Mouse (Mus musculus) gastrocnemius, postnatal 25 days (tissue): Measurements from ENCODE around the gene Tspyl2. TPM values are rescaled to one million over a fixed set of nuclear protein-coding genes. Genes with fewer than 3 reads are reported as not detected.
"Not testable (repeated sequence)": the region's sequence is repeated elsewhere in the genome, so short reads cannot be mapped to it uniquely, and the experiment has no call there.

ENCODE experiments used
- DNase-seq: peaks from one replicate; pipeline ENCODE4 v3.0.0; 2022
- long read RNA-seq, 2 experiments: library from polyadenylated mRNA; stranded (forward); transcript quantifications; one replicate each; pipeline ENCODE4 v2.0.0; 2021
- total RNA-seq, 2 experiments: library from RNA; stranded (reverse); gene quantifications; 1 replicate in 1 of 2; 2 replicates in 1 of 2; pipeline ENCODE4 v1.2.3; 2021

Gene Tspyl2
- total RNA-seq = 1 to 10 TPM; 8.2 to 9.3 TPM
- long read RNA-seq, experiment 1, partial matches to known transcripts = 0 of 3 reads
- long read RNA-seq, experiment 1, other reads (novel, unspliced or antisense) = 1 of 3 reads
- long read RNA-seq, experiment 2, partial matches to known transcripts = 3 of 11 reads
- long read RNA-seq, experiment 2, other reads (novel, unspliced or antisense) = 5 of 11 reads

DNA sequence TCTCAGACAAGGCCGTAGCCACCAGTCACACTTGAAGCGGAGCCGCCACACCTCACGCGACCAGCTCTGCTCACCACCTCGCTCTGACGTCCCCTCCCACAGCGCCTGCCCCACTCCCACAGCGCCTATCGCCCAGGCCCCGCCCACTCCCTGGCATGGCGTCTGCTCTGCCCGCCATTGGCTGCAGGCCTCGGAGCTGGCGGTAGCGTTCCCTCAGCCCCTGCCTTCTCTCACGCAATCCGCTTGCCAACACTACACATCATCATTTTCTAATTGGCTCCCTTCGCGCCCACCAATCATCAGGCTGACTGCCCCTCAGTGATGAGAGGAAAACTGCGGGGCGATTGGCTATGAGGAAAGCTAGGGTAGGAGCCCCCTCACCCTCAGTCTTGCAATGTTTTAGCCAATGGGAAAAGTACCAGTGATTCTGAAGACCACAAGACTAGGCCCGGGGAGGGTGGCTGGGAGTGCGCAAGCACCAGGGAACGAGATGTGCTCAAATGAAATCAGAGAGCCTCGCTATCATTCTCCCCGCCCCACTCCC is at the start of gene Tspyl2:
Tspyl2 (minus strand) TSS at position 68 of the 544 bp plus-strand sequence.
- peak; percentile 94 for DNase-seq

DNA sequence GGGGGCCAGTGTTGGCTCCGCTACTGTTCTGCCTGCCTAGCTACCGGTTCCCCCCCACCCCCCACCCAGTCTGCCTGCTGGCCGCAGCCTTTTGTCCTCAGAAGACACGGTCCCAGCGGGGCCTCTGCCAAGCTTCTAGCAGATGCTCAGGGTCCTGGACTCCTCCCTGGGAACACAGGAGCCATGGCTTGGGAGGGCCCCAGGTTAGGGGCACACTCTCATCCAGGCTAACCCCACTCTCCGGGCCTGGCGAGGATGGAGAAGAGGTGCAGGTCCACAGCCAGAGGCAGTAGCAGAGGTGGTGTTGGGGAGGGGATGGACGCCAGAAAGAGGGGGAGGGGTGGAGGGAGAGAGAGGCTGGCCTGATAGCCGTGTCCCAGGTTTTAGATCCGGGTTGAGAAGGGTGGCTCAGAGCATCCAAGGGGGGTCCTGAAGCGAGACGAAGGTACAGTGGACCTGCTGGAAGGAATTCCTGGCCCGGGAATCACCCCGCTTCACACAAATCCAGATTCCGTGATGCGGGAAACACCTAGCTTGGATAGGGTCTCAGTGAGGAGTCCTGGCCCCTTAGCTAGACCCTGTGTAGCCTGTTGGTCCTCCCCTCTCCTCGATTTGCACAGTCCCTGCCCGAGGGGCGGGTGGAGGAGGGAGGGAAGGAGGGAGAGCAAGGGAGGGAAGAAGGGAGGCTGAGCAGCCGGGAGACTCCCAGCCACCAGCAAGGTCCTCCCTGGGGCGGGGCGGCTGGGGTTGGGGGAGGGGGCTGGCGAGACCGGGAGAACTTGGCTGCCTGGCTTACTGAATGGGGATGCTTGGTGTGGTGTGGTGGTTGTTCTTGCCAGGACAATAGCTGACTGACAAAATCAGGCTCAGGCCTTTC is 26.4 kb upstream of the Tspyl2 start, which contains the start of gene Gpr173:
Gpr173 (minus strand) TSS at position 308 of the 877 bp plus-strand sequence.
- DNase-seq = peak; percentile 69

DNA sequence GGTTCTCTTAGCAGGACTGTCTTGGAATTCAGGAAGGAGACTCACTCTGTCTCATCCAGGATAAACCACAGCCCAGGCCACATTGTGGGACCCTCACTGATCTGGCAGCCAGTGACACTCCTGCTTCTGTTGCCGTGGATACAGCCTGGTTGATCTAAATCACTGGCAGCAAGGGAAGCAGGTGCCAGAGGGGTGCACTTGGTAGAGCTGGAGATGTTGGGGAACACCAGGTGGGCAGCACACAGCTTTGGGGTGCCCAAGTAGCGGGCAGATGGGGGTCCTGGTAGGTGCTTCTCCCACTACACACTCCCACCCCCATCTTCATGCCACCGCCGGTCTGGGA is 25.8 kb upstream of the Tspyl2 start:
- DNase-seq = no peak

DNA sequence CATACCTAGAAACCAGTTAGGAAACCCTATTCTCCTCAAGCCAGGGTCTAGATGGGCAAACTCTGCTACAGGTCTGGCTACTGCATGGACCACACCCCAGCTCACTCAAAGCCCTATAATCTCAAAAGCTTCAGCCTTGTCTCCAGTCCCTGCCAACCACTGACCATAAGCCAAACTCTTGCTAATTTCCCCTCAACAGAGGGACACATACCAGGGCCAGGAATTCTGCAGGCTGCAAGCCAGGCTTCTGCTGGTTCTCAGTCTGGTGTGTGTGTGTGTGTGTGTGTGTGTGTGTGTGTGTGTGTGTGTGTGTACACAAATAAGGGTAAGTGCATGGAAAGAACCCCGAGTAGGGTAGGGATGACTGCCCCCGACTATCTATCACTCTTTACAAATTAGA is 24.2 kb upstream of the Tspyl2 start:
- peak; percentile 7 for DNase-seq

DNA sequence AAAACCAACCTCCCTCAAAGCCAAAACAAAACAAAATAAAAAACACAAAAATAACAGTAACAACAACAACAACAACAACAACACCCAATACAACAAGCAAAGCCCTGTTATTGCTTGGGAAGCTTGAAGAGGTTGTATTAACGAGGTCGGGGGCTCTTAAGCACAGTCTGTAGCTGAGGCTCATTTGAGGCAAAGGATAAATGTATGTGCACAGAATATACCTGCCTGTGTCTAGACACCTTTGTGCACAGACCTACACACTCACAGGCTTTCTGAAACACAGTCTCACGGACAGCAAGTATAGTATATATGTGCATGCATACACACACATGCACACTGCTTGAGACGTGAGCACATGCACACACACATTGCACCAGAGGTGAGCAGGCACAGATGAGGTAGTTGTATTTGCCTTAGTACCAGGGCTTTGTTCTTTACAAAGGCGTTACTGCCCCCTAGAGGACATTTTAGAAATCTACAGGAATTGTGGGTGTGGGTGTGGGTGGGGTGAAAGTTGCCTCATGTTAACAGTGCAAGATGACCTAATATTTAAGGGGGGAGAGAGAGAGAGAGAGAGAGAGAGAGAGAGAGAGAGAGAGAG is 10.4 kb upstream of the Tspyl2 start:
- no peak for DNase-seq

DNA sequence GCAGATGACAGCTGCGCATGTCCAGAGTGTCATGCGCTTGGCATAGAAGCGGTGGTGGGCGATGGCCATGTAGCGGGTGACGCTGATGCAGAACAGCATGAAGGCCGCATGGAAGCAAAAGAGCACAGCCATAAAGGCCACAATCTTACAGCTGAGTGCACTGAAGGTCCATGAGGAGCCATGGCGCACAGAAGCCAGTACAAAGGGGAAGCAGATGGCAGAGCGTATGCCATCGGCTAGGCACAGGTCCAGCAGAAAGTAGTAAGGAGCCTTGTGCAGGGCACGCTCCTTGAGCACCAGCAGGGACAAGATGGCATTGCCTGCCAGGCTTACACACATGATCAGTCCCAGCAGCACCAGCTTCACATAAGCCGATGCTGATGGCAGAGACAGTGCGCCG is 4.8 kb upstream of the Tspyl2 start:
- DNase-seq = no peak

DNA sequence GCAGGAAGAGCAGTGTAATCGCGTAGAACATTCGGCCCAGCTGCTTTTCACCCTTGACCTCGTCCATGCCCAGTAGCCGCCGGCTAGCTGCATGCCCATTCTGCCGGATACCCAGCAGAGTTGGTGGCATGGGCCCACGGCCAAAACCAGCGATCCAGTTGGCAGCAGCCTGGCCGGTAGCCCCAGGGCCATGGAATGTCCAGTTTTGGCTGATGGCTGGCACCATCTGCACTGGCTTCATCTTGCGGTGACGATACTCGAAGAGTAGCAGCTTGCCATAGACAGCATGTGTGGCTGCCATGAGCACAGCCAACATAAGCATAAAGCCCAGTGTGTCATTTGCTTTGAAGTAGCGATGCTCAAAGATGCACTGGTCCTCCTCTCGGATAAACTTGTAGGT is 4.4 kb upstream of the Tspyl2 start:
- DNase-seq = peak; percentile 18

DNA sequence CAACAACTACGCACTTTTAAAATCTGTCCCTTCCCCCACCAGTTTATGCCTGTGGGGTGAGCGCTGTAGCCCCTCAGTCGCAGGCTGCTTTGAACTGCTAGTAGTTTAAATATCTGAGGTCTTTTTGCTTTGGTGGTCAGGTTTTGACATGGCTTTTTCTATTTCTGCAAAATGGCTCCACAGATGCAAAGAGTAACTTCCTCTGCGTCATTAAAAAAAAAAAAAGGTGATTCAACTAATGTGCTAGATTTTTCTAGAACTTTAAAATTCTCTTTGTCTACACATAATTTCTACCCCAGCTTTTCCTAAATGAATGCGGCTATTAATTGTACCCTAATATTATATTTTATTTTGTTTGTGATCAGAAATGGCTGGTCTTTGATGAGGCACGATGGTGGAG is 678 bp upstream of the Tspyl2 start:
- no peak for DNase-seq

DNA sequence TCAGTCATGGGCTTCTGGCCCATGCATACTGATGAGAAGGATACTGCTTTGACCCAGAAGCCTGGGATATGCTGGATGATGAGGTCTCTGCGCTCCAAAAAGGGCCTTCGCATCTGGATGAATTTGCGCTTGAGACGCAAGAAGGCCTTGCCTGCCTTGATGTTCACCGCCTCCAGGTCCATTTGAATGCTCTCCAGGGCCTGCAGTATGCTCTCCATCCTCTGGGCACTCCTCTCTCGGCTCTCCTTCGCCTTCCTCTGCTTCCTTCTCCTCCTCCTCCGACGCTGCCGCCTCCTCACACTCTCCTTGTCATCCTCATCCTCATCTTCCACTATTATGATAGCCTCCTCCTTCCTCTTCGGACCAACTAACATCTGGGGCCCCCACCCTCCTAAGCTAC is 729 bp downstream of the Tspyl2 start:
- no peak for DNase-seq

DNA sequence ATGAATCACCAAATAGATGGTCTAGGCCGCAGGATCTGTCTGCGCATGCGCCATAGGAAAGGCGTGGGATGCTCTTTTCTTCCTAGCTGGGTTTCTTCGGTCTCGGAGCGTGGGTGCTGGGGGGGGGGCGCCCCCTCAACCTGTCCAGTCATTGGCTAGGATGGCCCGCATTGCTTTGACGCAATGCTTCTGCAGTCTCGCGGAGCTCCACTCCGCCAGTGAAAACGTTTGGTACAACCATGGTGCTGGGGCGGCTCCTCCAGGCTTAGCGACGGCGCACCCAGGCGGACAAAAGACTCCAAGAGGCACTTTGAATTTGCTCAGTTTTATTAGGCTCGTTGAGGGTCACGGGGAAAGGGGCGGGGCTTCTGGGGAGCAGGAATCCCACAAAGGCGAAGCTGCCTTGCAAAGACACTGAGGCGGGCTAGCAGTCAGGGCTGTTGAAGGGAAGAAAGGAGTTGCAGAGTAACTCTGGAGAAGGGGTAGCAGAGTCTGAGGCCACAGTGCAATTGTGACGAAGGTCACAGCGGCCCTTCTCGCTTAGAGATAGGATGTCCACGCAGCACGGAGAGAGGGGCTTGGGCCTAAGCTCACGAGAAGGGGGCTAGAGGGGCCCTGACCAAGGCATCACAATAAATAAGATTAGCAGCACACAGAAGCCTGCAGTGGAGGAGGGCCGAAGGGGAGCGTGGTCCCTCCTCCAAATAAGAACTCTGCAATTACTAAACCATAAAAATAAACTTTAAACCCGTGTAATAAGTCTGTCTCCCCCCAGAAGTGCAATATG is 5.5 kb downstream of the Tspyl2 start:
- DNase-seq = peak; percentile 89

DNA sequence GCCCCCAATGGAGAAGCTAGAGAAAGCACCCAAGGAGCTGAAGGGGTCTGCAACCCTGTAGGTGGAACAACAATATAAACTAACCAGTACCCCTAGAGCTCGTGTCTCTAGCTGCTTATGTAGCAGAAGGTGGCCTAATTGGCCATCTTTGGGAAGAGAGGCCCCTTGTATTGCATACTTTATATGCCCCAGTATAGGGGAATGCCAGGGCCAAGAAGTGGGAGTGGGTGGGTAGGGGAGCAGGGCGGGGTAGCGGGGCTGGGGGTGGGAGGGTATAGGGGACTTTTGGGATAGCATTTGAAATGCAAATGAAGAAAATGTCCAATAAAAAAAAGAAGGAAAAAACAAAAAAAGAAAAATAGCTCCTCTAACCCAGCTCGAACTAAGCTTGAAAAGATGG is 6.1 kb downstream of the Tspyl2 start:
- not testable (repeated sequence) for DNase-seq

DNA sequence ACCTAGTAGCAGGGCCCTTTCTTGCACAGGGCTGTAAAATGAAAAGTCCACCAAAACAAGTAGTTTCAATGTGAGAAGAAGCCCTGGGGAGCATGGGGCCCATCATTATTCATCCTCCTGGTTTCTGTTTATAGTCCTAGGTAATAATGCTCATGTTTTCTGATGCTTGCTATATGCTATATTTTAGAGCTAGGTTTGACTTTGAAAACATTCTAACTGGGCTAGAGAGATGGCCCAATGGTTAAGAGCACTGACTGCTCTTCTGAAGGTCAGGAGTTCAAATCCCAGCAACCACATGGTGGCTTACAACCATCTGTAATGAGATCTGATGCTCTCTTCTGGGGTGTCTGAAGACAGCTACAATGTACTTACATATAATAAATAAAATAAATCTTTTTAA is 12.8 kb downstream of the Tspyl2 start:
- DNase-seq = not testable (repeated sequence)

DNA sequence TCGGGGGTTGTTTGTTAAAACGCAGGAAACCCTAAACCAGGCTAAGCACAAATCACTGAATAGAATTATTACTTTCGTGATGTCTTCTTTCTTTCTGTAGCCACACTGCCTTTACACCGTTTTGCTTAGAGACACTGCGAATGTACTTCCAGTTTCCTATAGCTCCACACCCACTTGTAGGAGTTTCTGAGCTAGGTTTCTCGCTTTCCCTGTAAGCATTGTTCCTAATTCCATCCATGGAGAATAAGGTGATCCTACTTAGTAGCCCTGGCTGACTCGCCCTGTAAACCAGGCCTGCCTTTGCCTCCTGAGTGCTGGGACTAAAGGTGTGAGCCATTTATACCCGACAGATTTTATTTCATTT is 14.6 kb downstream of the Tspyl2 start:
- no peak for DNase-seq

DNA sequence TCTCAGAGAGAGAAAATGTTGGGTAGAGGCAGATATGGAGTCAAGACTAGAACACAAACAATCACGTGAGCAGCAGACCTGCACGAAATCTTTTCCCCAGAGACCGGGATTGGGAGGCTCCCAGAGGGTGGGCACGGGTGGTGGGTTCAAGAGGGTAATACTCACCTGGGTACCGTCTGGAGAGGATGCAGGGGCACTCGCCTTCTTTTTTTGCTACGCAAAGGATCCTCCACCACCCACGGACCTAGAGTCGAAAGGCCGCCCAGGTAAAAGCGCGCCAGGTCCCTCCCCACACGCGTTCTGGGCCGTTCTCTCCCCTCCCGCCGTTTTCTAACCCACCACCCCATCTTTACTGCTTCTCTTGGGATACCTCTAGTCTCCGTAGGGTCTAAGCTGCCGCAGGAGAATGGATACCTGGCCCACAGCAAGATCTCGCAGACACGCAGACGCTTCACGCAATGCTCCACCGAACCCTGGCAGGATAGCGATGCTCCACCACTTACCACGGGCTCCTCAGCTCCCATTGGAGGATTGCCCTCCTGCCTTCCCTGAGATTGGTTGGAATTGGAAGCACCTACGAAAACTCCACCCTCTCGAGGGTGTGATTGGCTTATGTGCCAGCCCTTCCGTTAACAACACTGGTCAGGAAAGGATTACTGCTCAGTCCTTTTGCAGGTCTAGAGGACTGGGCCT is 15.1 kb downstream of the Tspyl2 start, which contains the start of gene Kantr:
Kantr (minus strand) TSS at position 500 of the 693 bp plus-strand sequence.
- DNase-seq = peak; percentile 74

DNA sequence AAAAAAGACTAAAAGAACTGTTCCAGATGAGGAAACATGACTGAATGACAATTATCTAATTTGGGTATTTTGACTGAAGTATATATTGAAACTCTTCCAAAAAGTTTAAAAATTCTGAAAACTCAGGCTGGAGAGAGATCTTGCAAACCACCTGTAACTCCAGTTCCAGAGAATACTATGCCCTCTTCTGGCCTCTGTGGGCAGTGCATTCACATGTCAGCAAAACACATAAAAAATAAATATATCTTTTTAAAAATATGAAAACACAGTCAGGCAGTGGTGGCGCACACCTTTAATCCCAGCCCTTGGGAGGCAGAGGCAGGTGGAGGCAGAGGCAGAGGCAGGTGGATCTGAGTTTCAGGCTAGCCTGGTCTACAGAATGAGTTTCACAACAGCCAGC is 18.6 kb downstream of the Tspyl2 start:
- DNase-seq = no peak

DNA sequence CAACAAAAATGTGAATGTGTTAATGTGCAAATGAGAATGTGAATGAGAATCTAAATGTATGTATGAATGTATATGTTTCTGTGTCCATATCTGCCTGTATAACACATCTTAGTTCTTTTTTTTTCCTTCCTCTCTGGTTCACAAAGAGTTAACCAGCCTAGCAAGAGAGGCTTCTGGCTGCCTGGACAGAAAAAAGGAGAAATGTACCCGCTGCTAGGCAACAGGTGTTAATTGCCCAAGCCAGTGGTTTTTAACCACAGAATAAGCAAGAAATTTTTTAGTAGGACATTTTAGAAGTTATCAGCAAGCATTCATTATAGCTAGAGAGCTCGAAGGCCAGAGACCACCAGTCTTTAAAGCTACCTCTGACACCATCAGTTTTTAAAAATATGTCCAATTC is 19.4 kb downstream of the Tspyl2 start:
- DNase-seq = no peak

DNA sequence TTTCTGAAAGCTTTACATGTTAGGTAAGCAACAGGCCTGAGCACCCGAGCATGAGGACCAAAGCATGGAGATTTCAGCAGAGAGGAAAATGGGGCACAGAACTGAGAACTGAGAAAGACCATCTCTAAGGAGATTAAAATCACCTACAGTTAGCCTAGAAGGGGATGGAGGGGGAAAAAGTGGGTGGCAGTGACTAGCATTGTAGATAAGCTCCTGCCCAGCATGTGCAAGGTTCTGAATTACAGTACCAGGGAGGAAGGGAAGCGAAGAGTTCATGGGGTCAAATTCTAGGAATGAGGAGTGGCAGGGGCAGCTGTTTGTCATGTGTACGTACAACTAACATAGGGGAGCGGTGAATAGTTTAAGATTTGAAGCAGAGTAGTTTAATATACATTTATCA is 21.7 kb downstream of the Tspyl2 start:
- DNase-seq = no peak

DNA sequence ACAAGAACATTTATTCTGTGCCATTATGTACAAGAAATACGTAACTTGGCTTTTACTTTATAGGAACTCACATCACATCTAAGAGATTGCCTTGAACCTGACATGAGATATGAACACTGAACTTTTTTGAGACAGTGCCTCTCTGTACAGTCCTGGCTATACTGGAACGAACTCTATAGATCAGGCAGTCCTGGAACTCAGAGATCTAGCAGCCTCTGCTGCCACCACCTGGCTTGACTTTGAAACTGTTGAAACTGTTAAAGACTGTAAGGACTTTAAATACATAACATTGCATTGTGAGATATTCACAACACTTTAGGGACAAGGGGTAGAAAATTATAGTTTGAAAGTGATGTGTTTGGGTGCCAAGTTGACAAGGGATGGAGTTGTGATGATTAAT is 34.3 kb downstream of the Tspyl2 start:
- peak; percentile 6 for DNase-seq

DNA sequence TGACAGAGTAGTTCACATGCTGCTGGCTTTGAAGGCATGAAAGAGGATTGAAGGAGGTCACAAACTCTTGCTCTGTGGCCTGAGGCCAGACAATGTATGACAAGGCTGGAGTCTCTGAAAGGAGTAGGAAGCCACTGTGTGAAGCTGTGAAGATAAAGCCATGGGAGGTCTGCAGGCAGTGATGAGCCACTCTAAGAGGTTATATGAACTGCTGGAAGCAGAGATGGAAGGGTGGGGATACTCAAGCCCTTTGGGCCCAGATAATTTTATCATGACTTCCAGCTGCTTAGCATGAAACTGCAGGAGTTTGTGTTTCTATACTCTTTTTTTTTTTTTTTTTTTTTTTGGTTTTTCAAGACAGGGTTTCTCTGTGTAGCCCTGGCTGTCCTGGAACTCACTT is 34.9 kb downstream of the Tspyl2 start:
- DNase-seq = no peak

DNA sequence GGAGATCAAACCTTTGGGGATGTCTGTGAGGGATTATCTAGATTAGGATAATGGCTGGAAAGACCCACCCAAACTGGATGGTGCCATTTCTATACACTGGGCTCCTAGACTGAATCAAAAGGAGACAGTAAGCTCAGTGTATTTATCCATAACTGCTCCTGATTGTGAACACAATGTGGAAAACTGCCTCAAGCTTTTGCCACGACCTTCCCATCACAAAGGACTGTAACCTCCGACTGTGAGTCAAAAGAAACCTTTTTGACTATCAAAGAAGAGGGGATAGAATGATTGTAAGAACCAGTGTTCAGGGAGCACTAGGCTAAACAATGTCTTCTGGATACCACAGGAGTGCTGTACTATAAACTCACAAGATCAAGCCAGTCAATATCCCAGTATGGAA is 36.0 kb downstream of the Tspyl2 start:
- no peak for DNase-seq

DNA sequence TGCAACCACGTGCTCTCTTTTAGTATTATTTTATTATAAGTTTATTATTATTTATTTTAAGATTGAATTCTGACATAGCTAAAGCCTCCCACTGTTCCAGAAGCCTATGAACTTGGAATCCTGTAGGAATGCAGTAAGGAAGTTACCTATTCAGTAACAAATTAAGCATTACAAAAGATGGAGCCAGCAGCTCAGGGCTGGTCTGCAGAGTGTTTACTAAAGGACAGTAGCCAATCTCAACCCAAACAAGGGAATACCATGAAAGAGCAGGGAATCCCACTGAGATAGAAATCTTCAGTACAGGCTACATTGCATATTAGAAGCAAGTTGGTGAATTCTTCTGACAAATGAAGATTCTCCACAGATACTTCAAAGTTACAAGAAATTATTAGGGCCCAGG is 55.2 kb downstream of the Tspyl2 start:
- DNase-seq = not testable (repeated sequence)
